16 mouse cellular contexts compared by ENCODE assay signal in the genomic region with DNA sequence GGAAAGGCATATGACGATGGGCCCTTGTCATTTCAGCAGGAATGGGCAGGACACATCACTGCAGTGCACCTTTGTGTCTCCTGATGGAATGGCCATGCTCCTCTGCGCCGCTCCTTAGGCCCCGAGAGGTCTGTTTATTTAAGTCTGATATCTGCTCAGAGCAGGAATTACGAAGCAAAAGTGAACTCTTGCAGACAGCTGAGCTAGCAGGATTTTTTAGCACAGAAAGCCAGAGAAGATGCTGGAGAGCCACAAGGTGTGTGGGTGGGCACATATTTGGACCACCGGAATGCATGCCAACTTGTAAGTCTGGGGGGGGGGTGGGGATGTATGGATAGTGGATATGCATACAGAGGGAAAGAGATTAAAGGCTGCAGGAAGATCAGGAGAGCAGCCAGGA.
"Had no signal": no experiment of that assay in that cellular context is flagged by ENCODE, and none has a peak within 500 bp of the region (broad histone marks: within the 10 kb centered on the region; RNA-seq: fewer than 3 reads in every experiment).

No protein-coding gene starts in this region.

- H3K27ac ChIP-seq: intestine, embryonic 15.5 days; kidney, embryonic 15.5 days; limb, embryonic 15.5 days; liver, embryonic 13.5 days; lung, embryonic 15.5 days; macrophage; midbrain, embryonic 15.5 days; neural tube, embryonic 12.5 days; stomach, postnatal 0 days had no signal

- H3K4me3 ChIP-seq: intestine, embryonic 15.5 days; kidney, embryonic 15.5 days; limb, embryonic 15.5 days; liver, embryonic 13.5 days; lung, embryonic 15.5 days; megakaryocyte, embryonic 14.5 days; midbrain, embryonic 15.5 days; neural tube, embryonic 12.5 days had no signal

- H3K4me1 ChIP-seq: intestine, embryonic 15.5 days; liver, embryonic 13.5 days; megakaryocyte, embryonic 14.5 days had no signal

- DNase-seq: kidney, adult 2 months; kidney, postnatal 14 days; liver, embryonic 13.5 days; liver, postnatal 0 days; lung, postnatal 14 days; thymus, adult 18-20 months; thymus, postnatal 25 days had no signal

- H3K27me3 ChIP-seq: intestine, embryonic 15.5 days; limb, embryonic 15.5 days; liver, embryonic 13.5 days; lung, embryonic 15.5 days; midbrain, embryonic 15.5 days; neural tube, embryonic 12.5 days had no signal
